Mouse (Mus musculus) brain, embryonic 18.5 days (tissue): ENCODE data around the gene Il17d.

ENCODE experiments used
- DNase-seq: peaks from one replicate; pipeline ENCODE4 v3.0.0-alpha.2; 2012; ENCODE audit warnings: low read depth, low spot score

The Il17d gene

GRCm38 (mm10) chr14:57534961-57535360 lies 10.4 kb downstream of the Il17d start:
- DNase-seq, result no peak

- DNase-seq, result no peak
Observed at GRCm38 (mm10) chr14:57535646-57536045, 11.1 kb downstream of the Il17d start.

GRCm38 (mm10) chr14:57536820-57537219 lies 12.2 kb downstream of the Il17d start:
- DNase-seq, result no peak

DNA sequence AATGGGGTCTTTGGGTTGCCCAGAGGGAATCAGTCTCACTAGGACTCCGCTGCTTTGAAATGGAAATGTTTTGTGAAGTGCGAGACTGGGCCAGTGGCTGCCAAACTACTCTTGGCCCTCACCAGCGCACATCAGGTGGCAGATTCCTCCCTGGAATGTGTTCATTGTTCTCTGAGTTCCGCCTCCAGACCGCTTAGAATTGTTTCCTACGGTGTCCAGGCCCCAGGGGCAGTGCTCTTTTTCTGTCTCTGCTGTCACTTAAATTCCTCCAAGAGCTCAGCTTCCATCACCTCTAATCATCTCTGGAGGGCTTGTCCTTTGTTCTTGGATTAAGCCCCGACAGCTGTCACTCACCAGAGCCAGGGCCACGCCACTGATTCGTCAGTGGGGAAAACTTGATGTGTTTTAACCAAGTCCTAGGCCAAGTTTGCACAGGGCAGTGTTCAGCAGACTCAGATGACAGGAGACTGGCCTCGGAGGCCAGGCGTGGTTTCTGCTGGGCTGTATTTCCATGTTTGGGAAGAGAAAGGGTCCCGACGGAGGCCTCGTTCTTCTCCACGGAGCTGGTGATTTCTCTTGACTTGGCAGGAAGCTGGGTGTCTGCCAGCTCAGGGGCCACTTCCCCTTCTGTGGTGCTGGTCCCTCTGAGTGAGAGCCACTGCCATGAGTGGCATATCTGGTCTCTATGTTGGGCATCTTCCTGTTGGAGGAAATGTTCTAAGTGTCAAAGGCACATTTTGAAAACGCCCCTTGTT lies 12.9 kb downstream of the Il17d start:
- no peak for DNase-seq

DNA sequence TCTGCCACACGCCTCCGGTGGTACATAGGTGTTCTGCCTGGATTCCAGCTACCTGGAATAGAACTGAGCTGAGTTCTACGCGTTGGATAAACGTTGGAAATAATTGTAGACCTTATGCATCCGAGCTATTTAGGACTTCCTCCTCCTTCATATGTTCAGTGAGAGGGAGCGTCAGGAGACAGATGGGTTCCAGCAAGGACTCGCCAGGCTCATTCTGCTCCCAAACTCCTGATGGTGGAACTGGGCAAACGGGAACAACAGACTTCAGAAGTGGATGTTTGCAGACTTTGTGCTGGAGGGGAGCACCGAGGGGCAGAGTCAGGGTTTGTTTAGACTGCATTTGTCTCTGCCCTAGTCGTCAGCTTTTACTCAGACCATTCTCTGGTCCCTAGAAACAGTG lies 16.1 kb downstream of the Il17d start:
- DNase-seq, result no peak

- DNase-seq, result no peak
Observed at GRCm38 (mm10) chr14:57542231-57542630, 17.7 kb downstream of the Il17d start.

- no peak for DNase-seq
Observed at GRCm38 (mm10) chr14:57543420-57544039, 19.0 kb downstream of the Il17d start.

DNA sequence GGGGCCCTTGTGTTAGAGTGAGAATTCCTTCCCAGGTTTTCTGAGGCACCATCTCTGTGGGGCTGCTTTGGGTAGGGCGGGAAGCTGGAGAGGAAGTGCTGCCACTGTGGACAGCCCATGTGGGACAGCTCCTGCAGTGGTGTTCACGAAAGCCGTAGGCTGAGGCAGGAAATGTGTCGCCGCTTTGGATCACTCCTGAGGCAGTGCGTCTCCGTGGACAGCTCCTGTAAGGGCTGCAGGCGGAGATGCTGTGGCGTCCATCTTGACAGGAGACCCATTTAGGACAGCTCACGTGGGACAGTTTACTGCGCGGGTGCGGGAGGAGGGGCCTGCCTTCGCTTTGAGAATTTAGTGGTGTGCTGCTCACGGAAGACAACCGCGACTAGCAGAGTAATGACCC lies 20.9 kb downstream of the Il17d start:
- DNase-seq, result no peak

DNA sequence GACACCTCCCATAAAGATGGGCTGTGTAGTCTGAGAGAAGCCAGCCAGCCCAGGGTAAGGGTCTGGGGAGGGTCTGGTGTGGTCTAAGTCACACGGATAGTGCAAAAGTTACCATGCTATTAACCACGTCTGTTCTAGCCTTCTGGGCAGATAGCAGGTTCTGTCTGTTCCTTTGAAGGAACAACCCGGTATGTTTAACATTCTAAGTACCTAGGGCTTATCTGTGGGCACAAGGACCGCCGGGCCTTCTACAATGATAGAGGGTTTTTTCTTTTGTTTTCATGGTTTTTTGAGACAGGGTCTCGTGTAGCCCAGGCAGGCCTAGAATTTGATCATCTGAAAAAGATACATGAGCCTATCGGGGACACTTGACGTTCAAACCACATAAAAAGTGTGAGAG lies 21.6 kb downstream of the Il17d start:
- DNase-seq, result no peak

GRCm38 (mm10) chr14:57546557-57547021 lies 22.0 kb downstream of the Il17d start:
- DNase-seq, result no peak

- DNase-seq, result no peak
Observed at GRCm38 (mm10) chr14:57547062-57547461, 22.5 kb downstream of the Il17d start.

- DNase-seq, result no peak
Observed at GRCm38 (mm10) chr14:57552945-57553344, 28.4 kb downstream of the Il17d start.

GRCm38 (mm10) chr14:57554434-57554833 lies 29.9 kb downstream of the Il17d start:
- no peak for DNase-seq

DNA sequence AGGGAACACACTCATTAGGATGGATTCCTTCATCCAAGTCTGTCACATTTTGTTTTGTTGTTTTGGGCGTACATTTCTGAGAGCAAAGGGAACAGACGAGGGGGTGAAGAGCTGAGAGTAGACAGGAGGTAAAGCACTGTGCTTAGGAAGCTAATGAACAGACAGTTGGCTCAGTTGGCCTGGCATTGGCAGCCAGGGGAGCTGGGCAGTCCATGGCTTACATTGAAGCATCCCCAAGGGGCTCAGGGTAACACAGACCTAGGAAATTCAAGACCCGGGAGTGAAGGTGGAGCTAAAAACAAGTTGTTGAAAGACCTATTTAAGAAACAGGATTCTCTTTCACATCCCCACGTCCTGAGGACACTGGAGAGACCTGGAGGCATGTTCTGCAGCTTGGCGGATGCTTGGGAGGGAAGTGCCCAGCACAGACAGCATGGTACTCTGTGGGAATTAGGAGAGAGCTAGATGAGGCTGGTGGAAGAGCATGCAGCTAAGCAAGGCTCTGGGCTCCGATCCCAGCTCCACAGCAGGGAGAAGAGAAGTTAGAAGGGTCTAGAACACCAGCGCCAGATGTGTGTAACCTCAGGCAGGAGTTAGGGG lies 31.0 kb downstream of the Il17d start:
- no peak for DNase-seq

GRCm38 (mm10) chr14:57556922-57557321 lies 32.3 kb downstream of the Il17d start:
- DNase-seq, result no peak

DNA sequence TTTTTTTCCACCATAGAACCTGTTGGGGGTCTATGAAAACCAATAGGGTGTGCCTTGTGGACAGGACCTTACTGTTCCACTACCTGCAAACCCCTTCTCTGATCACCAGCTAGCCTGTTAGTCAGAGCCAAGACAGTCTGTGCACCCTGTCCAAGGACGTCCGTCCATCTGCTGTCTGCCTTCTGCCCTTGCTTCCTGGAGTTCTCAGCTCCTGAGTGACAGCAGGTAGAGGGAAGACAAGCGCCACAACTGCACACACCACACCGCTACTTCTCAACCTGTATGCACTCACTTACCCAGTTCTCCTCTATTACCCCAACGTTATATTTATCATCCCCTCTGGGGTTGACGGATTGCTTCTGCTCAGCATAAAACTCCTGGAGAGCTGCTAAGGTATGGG lies 41.0 kb downstream of the Il17d start:
- no peak for DNase-seq

GRCm38 (mm10) chr14:57571155-57572133 lies 46.9 kb downstream of the Il17d start, which contains the start of gene Eef1akmt1:
TSS of gene Eef1akmt1 (minus strand) at chr14:57571612.
- peak; percentile 87 for DNase-seq

DNA sequence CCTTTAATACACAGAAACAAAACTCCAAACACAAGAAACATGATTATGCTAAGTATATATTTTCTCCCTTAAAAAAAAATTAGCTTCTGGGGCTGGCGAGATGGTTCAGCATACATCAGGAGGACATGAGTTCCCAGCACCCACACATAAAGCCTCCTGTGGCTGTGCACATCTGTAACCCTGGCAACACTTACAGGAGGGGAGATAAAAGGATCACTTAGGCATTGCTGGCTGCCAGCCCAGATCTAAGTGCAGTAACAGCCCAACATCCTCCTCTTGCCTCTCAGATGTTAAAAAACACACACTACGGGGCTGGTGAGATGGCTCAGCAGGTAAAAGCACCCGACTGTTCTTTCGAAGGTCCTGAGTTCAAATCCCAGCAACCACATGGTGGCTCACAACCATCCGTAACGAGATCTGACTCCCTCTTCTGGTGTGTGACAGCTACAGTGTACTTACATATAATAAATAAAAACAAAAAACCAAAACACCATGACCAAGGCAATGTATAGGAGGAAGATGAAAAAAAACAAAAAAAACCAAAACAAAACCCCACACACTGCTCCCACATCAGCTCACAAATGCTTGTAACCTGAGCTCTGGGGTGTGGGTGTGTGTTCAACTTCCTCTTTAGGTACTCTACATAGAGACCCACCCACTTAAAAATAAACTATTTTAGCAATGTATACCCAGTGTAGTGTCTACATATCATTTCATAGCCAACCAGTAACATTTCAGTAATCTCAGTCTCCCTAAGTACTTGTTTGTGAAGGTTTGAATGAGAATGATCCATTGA lies 50.4 kb downstream of the Il17d start:
- DNase-seq, result no peak

DNA sequence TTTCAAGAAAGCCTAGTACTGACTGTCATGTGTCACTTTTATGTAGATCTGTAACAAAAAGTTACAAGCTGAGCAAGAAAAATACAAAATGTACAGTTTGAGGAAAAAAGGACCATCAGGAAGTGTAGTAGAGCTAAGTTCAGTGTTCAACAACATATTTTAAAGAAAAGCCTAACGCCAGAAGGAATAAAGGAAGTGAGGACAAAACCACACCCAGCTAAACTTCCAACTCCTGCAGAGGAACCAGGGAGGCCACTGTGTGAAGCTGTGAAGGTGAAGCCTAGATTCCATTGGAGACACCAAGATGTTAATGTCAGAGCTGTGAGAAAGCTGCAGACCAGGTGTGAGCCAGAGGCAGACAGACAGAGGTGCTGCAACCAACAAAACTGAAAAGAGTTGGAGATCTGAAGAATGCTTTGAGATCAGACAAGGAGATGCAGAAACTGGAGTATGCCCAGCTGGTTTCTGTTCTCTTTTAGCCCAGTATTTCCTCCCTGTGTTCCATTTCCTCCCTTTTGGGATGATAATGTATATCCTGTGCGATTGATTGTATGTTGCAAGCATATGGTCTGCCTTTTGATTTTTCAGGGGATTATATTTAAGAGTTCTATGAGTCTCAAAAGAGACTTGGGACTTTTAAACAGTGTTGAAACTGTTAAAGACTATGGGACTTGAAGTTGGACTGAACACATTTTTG lies 51.9 kb downstream of the Il17d start:
- DNase-seq, result no peak

DNA sequence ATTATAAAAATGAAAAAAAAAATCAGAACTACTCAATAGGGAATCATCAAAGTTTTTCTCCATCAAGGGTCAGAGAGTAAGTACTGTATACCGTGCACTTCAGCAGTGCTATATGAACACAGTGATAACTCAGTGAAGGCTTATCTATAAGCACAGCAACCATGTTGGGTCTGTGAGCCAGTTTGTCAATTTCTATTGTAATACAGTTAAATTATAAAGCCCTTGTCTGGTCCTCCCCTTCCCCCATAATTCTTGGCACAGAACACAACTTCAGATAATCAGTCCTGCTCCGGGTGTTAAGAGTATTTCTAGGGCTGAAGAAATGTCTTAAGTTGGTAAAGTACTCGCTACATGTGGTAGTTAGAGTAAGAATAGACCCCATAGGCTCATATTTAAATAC lies 67.3 kb downstream of the Il17d start:
- DNase-seq, result no peak
